Mouse (Mus musculus) limb, embryonic 12.5 days (tissue): ENCODE measurements around the gene 1700017B05Rik. TPM values are rescaled to one million over a fixed set of nuclear protein-coding genes. Genes with fewer than 3 reads are reported as not detected.
"Not testable (repeated sequence)": the region's sequence is repeated elsewhere in the genome, so short reads cannot be mapped to it uniquely, and the experiment has no call there.

Experiments
- ATAC-seq: fragments of 200-750 bp; cut with Nextera tagmentation; 2 replicates; pipeline ENCODE4 v1.8.0; 2017; ENCODE audit warnings: low read depth, moderate TSS enrichment; ENCODE audit not compliant: insufficient number of reproducible peaks, insufficient read depth, low FRiP score, low TSS enrichment
- H3K27ac ChIP-seq: fragments of 300-500 bp; sonication (generic); 2 replicates; pipeline ENCODE4 v1.5.1; 2016; ENCODE audit warnings: mild to moderate bottlenecking, moderate library complexity
- H3K27me3 ChIP-seq: fragments of 300-500 bp; sonication (generic); 2 replicates; pipeline ENCODE4 v1.6.1; 2016; ENCODE audit warnings: mild to moderate bottlenecking, moderate library complexity
- H3K36me3 ChIP-seq: fragments of 300-500 bp; sonication (generic); 2 replicates; pipeline ENCODE4 v1.6.1; 2016; ENCODE audit warnings: mild to moderate bottlenecking, moderate library complexity
- H3K4me1 ChIP-seq: fragments of 300-500 bp; sonication (generic); replicated peaks from 2 replicates; pipeline ENCODE4 v1.6.1; 2016
- H3K4me2 ChIP-seq: fragments of 300-500 bp; sonication (generic); 2 replicates; pipeline ENCODE4 v1.6.1; 2016; ENCODE audit warnings: mild to moderate bottlenecking, moderate library complexity
- H3K4me3 ChIP-seq: fragments of 300-500 bp; sonication (generic); replicated peaks from 2 replicates; pipeline ENCODE4 v1.5.1; 2016; ENCODE audit warnings: mild to moderate bottlenecking
- H3K9ac ChIP-seq: fragments of 300-500 bp; sonication (generic); replicated peaks from 2 replicates; pipeline ENCODE4 v1.6.1; 2016; ENCODE audit warnings: mild to moderate bottlenecking, moderate library complexity
- H3K9me3 ChIP-seq: fragments of 300-500 bp; sonication (generic); 2 replicates; pipeline ENCODE4 v1.6.1; 2016; ENCODE audit warnings: mild to moderate bottlenecking, moderate library complexity
- WGBS: fragments of 180-500 bp; shearing (Covaris S2); methylation state at CpG from one replicate; pipeline ENCODE4 v1.1.7; 2016; 5-methylcytosine and 5-hydroxymethylcytosine counted together
- polyA plus RNA-seq: library from polyadenylated mRNA; unstranded; fragments of >200 nt; fragmentation: Nextera tagmentation; extraction: Ambion mirVana; gene quantifications from 2 replicates; pipeline ENCODE4 v1.2.1, GENCODE M21; 2016

Gene 1700017B05Rik
- polyA plus RNA-seq, result 15.3 and 16.3 TPM in 2 replicates

GRCm38 (mm10) chr9:57261913-57262794 is at the start of gene 1700017B05Rik:
Gene 1700017B05Rik (minus strand): TSS chr9:57262612.
- H3K9ac ChIP-seq, result peak within 1 kb of the TSS; percentile 89
- peak within 1 kb of the TSS; percentile 96 for H3K4me2 ChIP-seq
- no peaks in the 10 kb centered on the region for H3K9me3 ChIP-seq
- peak within 1 kb of the TSS; percentile 86 for H3K27ac ChIP-seq
- H3K4me3 ChIP-seq, result peak within 1 kb of the TSS; percentile 82
- H3K27me3 ChIP-seq, result peaks cover 28% of the 10 kb centered on the region
- WGBS, result under 1% methylated on average over 86 of the region's 87 CpGs
- peak; percentile 70 for ATAC-seq
- peaks cover 18% of the 10 kb centered on the region for H3K36me3 ChIP-seq
- peaks cover 27% of the 10 kb centered on the region for H3K4me1 ChIP-seq

- no peak overlapping the region for H3K27ac ChIP-seq
- H3K4me1 ChIP-seq, result no peaks in the 10 kb centered on the region
- no peaks in the 10 kb centered on the region for H3K9me3 ChIP-seq
- no peaks in the 10 kb centered on the region for H3K36me3 ChIP-seq
- ATAC-seq, result no peak
- no peaks in the 10 kb centered on the region for H3K27me3 ChIP-seq
- H3K4me2 ChIP-seq, result no peak overlapping the region
- H3K9ac ChIP-seq, result no peak overlapping the region
- WGBS, result 88% methylated on average over 2 of the region's 2 CpGs
- H3K4me3 ChIP-seq, result no peak overlapping the region
Measured at GRCm38 (mm10) chr9:57310895-57311294, 48.5 kb upstream of the 1700017B05Rik start.

GRCm38 (mm10) chr9:57309353-57309752 is 46.9 kb upstream of the 1700017B05Rik start:
- Histone ChIP-seq H3K9me3 (no peaks in the 10 kb centered on the region), H3K4me2 (no peak overlapping the region), H3K27me3 (no peaks in the 10 kb centered on the region), H3K36me3 (no peaks in the 10 kb centered on the region), H3K4me3 (no peak overlapping the region), H3K9ac (no peak overlapping the region), H3K27ac (no peak overlapping the region), H3K4me1 (no peaks in the 10 kb centered on the region)
- ATAC-seq, result no peak
- 91% methylated on average over 4 of the region's 4 CpGs for WGBS

GRCm38 (mm10) chr9:57307456-57307855 is 45.0 kb upstream of the 1700017B05Rik start:
- Histone ChIP-seq H3K4me3 (no peak overlapping the region), H3K4me2 (no peak overlapping the region), H3K4me1 (no peaks in the 10 kb centered on the region), H3K27ac (no peak overlapping the region), H3K9me3 (no peaks in the 10 kb centered on the region), H3K9ac (no peak overlapping the region), H3K36me3 (no peaks in the 10 kb centered on the region), H3K27me3 (no peaks in the 10 kb centered on the region)
- WGBS, result 81% methylated on average over 4 of the region's 4 CpGs
- ATAC-seq, result no peak

GRCm38 (mm10) chr9:57304716-57305115 is 42.3 kb upstream of the 1700017B05Rik start:
- not testable (repeated sequence) for H3K36me3 ChIP-seq, H3K27me3 ChIP-seq, H3K9ac ChIP-seq, H3K27ac ChIP-seq, H3K4me1 ChIP-seq, H3K4me3 ChIP-seq, H3K4me2 ChIP-seq, ATAC-seq, H3K9me3 ChIP-seq
- WGBS, result 92% methylated on average over 4 of the region's 4 CpGs

GRCm38 (mm10) chr9:57304251-57304650 is 41.8 kb upstream of the 1700017B05Rik start:
- Histone ChIP-seq H3K9ac (no peak overlapping the region), H3K9me3 (no peaks in the 10 kb centered on the region), H3K4me1 (no peaks in the 10 kb centered on the region), H3K4me2 (no peak overlapping the region), H3K27ac (no peak overlapping the region), H3K36me3 (no peaks in the 10 kb centered on the region), H3K27me3 (no peaks in the 10 kb centered on the region), H3K4me3 (no peak overlapping the region)
- WGBS, result 86% methylated on average over 2 of the region's 2 CpGs
- no peak for ATAC-seq

- 88% methylated on average over 1 of the region's 1 CpGs for WGBS
- no peak for ATAC-seq
- no peaks in the 10 kb centered on the region for H3K4me1 ChIP-seq
- H3K36me3 ChIP-seq, result no peaks in the 10 kb centered on the region
- H3K27ac ChIP-seq, result no peak overlapping the region
- no peak overlapping the region for H3K4me3 ChIP-seq
- no peaks in the 10 kb centered on the region for H3K27me3 ChIP-seq
- no peak overlapping the region for H3K9ac ChIP-seq
- H3K9me3 ChIP-seq, result no peaks in the 10 kb centered on the region
- H3K4me2 ChIP-seq, result no peak overlapping the region
Measured at GRCm38 (mm10) chr9:57303356-57303755, 40.9 kb upstream of the 1700017B05Rik start.

- H3K9ac ChIP-seq, result no peak overlapping the region
- no peak overlapping the region for H3K27ac ChIP-seq
- H3K36me3 ChIP-seq, result no peaks in the 10 kb centered on the region
- H3K9me3 ChIP-seq, result no peaks in the 10 kb centered on the region
- 88% methylated on average over 2 of the region's 2 CpGs for WGBS
- H3K4me3 ChIP-seq, result no peak overlapping the region
- H3K4me1 ChIP-seq, result no peaks in the 10 kb centered on the region
- H3K4me2 ChIP-seq, result no peak overlapping the region
- ATAC-seq, result no peak
- H3K27me3 ChIP-seq, result no peaks in the 10 kb centered on the region
Measured at GRCm38 (mm10) chr9:57300825-57301224, 38.4 kb upstream of the 1700017B05Rik start.

- ATAC-seq, result no peak
- H3K9me3 ChIP-seq, result no peaks in the 10 kb centered on the region
- 48% methylated on average over 6 of the region's 6 CpGs for WGBS
- no peaks in the 10 kb centered on the region for H3K36me3 ChIP-seq
- no peaks in the 10 kb centered on the region for H3K27me3 ChIP-seq
- H3K4me2 ChIP-seq, result no peak overlapping the region
- H3K4me3 ChIP-seq, result no peak overlapping the region
- H3K9ac ChIP-seq, result no peak overlapping the region
- H3K4me1 ChIP-seq, result no peaks in the 10 kb centered on the region
- no peak overlapping the region for H3K27ac ChIP-seq
Measured at GRCm38 (mm10) chr9:57299790-57300477, 37.5 kb upstream of the 1700017B05Rik start.

GRCm38 (mm10) chr9:57297938-57298337 is 35.5 kb upstream of the 1700017B05Rik start:
- H3K4me3 ChIP-seq, result no peak overlapping the region
- H3K27me3 ChIP-seq, result no peaks in the 10 kb centered on the region
- no peak for ATAC-seq
- no peaks in the 10 kb centered on the region for H3K36me3 ChIP-seq
- no peaks in the 10 kb centered on the region for H3K4me1 ChIP-seq
- H3K9ac ChIP-seq, result no peak overlapping the region
- H3K4me2 ChIP-seq, result no peak overlapping the region
- no peaks in the 10 kb centered on the region for H3K9me3 ChIP-seq
- 99% methylated on average over 2 of the region's 2 CpGs for WGBS
- H3K27ac ChIP-seq, result no peak overlapping the region

GRCm38 (mm10) chr9:57296277-57296676 is 33.9 kb upstream of the 1700017B05Rik start:
- Histone ChIP-seq H3K27me3 (no peaks in the 10 kb centered on the region), H3K4me2 (no peak overlapping the region), H3K9me3 (no peaks in the 10 kb centered on the region), H3K27ac (no peak overlapping the region), H3K4me3 (no peak overlapping the region), H3K9ac (no peak overlapping the region), H3K36me3 (no peaks in the 10 kb centered on the region), H3K4me1 (no peaks in the 10 kb centered on the region)
- ATAC-seq, result no peak
- 70% methylated on average over 8 of the region's 8 CpGs for WGBS
